Mouse (Mus musculus) colon, adult 2 months (tissue): ENCODE data around the gene Ubap1. TPM values are rescaled to one million over a fixed set of nuclear protein-coding genes. Genes with fewer than 3 reads are reported as not detected.

Experiments used
- polyA plus RNA-seq: library from polyadenylated mRNA; depleted of rRNA; stranded (reverse); fragments of >200 nt; gene quantifications from 2 replicates; pipeline ENCODE4 v1.2.3, GENCODE M21; 2012; rRNA removed

Gene Ubap1
- polyA plus RNA-seq, result 21.7 and 22.6 TPM in 2 replicates

DNA sequence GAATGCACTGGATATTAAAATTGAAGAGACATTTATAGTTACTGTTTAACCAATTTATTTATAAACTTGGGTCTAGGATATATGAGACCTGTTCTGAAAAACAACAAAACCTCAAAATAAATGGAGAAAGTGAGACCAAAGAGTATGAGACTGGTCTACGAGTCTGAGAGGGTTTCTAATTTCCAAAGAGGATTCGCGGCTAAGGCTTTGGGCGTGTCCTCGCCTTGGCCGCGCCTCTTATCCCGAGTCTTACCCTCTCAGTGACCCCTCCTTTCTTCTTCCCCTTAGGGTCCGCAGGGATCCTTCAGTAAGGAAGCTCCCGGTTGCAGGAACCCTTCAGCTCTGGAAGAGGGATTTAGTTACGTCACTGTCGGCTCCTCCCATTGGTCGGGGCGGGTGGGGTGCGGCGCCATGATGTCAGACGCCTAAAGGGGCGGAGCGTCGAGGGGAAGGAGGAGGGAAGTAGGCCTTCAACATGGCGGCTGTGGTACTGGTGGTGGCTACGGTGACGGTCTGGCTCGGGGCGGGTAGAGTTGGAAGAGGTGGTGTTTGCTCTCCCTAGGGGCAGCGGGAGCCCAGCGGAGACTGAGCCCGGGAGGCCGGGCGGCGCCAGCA lies at the start of gene Ubap1:
Gene Ubap1 (plus strand): TSS at position 413 of the 615 bp plus-strand sequence.

DNA sequence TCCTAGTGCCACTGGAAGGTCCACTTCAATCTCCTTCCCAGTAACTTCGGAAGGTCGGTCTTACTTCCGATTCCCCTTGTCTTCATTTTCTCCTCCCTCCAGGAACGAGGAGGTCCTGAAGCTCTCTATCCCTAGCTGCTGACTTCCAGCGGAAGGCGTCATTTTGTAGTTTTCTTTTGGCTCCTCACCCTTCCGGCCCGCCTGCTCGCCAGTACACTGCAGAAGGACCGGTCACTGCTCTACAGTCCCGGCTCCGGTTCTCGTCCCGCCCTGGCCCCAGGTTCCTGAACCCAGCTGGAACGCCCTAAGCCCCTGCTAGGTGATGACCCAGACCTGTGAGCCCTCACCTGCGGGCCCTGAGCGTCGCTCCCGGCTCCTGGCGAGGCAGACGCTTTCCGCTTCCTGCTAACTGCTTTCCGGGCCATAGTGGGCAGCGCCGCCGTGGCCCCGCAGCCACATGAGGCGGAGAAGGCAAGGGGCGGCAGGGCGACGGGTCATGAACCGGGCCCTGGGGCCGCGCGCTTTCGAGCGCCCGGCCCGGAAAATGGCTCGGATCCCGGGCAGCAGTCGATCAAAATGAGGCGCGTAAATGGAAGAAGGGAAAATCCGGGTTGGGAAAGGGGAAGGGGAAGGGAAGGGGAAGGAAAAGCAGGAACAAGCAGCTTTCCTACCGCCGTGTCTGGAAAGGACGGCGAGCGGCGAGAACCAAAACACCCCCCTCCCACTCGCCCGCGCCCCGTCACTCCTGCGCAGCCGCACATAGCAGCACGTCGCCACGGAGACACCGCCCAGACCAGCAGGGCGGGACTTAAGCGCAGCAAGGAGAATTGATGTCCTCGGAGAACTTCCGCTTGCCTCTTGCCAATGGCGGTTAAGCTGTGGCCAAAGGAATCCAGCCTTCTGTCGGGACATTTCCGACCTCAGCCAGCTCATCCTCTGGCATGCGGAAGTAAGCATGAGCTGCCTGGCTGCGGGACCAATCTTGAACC lies 34.4 kb upstream of the Ubap1 start, which contains the start of gene Dcaf12:
Gene Dcaf12 (minus strand): TSS at position 749 of the 989 bp plus-strand sequence.

Other genes starting within 250 kb of the Ubap1 start
- gene Nol6, start 224.5 kb upstream of the Ubap1 start, polyA plus RNA-seq, result 26.9 and 27.3 TPM in 2 replicates
- 49.2 and 51.6 TPM in 2 replicates for gene Ube2r2, start 213.3 kb upstream of the Ubap1 start, polyA plus RNA-seq
- gene Ubap2, start 73.9 kb upstream of the Ubap1 start, polyA plus RNA-seq, result 77.6 and 78.5 TPM in 2 replicates
- 20.4 and 29.3 TPM in 2 replicates for gene Dcaf12, start 34.1 kb upstream of the Ubap1 start, polyA plus RNA-seq
- gene Kif24, start 115.9 kb downstream of the Ubap1 start, polyA plus RNA-seq, result 1.3 and 1.6 TPM in 2 replicates
- gene Nudt2, start 116.2 kb downstream of the Ubap1 start, polyA plus RNA-seq, result 9.8 and 11.4 TPM in 2 replicates
- 11.0 and 12.8 TPM in 2 replicates for gene AI464131, start 154.1 kb downstream of the Ubap1 start, polyA plus RNA-seq
- gene 1110017D15Rik, start 168.3 kb downstream of the Ubap1 start, polyA plus RNA-seq, result 0.23 TPM in 1 of 2 replicates, not detected in the other
- 19.3 and 21.6 TPM in 2 replicates for gene Fam219a, start 220.5 kb downstream of the Ubap1 start, polyA plus RNA-seq
- 10.2 and 10.7 TPM in 2 replicates for gene Dnaic1, start 220.8 kb downstream of the Ubap1 start, polyA plus RNA-seq